Mouse (Mus musculus): ENCODE measurements around the gene Myl6. TPM values are rescaled to one million over a fixed set of nuclear protein-coding genes. Genes with fewer than 3 reads are reported as not detected.
A peak's percentile ranks its signal among the peaks of the same experiment; 100 is the strongest.
"Not testable (repeated sequence)": the region's sequence is repeated elsewhere in the genome, so short reads cannot be mapped to it uniquely, and the experiment has no call there.

Myl6 gene
- polyA plus RNA-seq, 1 experiment from 2014 or later: 1,564 TPM

GRCm38 (mm10) chr10:128495270-128495669, 1.3 kb upstream of the Myl6 start:
- Histone ChIP-seq H3K4me3 (ENCODE audit: low read length) (no peak overlapping the region), H3K9me3 (ENCODE audit: control insufficient read depth, low read length) (no peaks in the 10 kb centered on the region), H3K36me3 (ENCODE audit: control insufficient read depth, insufficient read depth, low read length) (peaks cover 11% of the 10 kb centered on the region), H3K27ac (ENCODE audit: low read length) (no peak overlapping the region), H3K9ac (ENCODE audit: low read length) (no peak overlapping the region; the same call in 1 of the 2 replicates), H3K4me1 (replicated peaks; ENCODE audit: control insufficient read depth, insufficient read depth, low read length) (peaks cover 29% of the 10 kb centered on the region), H3K27me3 (ENCODE audit: control insufficient read depth, insufficient read depth, low read depth, low read length) (no peaks in the 10 kb centered on the region), H3K4me2 (ENCODE audit: low read depth, low read length) (peak overlapping the region; percentile 78)
- no peak for ATAC-seq (ENCODE audit: low read depth)
- 75% methylated on average over 2 of the region's 2 CpGs for WGBS

- no peaks in the 10 kb centered on the region for H3K27me3 ChIP-seq (ENCODE audit: control insufficient read depth, insufficient read depth, low read depth, low read length)
- peak overlapping the region; percentile 83 for H3K9ac ChIP-seq (ENCODE audit: low read length)
- peak overlapping the region; percentile 99 for H3K27ac ChIP-seq (ENCODE audit: low read length)
- peak overlapping the region; percentile 78 for H3K4me2 ChIP-seq (ENCODE audit: low read depth, low read length)
- peaks cover 29% of the 10 kb centered on the region for H3K4me1 ChIP-seq (replicated peaks; ENCODE audit: control insufficient read depth, insufficient read depth, low read length)
- ATAC-seq (ENCODE audit: low read depth): no peak
- WGBS: 46% methylated on average over 11 of the region's 11 CpGs
- H3K9me3 ChIP-seq (ENCODE audit: control insufficient read depth, low read length): no peaks in the 10 kb centered on the region
- peak overlapping the region; percentile 77 for H3K4me3 ChIP-seq (ENCODE audit: low read length)
- H3K36me3 ChIP-seq (ENCODE audit: control insufficient read depth, insufficient read depth, low read length): peaks cover 16% of the 10 kb centered on the region
Measured at GRCm38 (mm10) chr10:128494667-128495245, 811 bp upstream of the Myl6 start.

GRCm38 (mm10) chr10:128493319-128493694, 638 bp downstream of the Myl6 start:
- ATAC-seq (ENCODE audit: low read depth): peak; percentile 6

GRCm38 (mm10) chr10:128492633-128493311, 1.2 kb downstream of the Myl6 start:
- peaks cover 34% of the 10 kb centered on the region for H3K36me3 ChIP-seq (ENCODE audit: control insufficient read depth, insufficient read depth, low read length)
- peak; percentile 69 for ATAC-seq (ENCODE audit: low read depth)
- peaks cover 25% of the 10 kb centered on the region for H3K4me1 ChIP-seq (replicated peaks; ENCODE audit: control insufficient read depth, insufficient read depth, low read length)
- H3K4me2 ChIP-seq (ENCODE audit: low read depth, low read length): peak overlapping the region; percentile 78
- WGBS: 13% methylated on average over 12 of the region's 12 CpGs
- H3K27ac ChIP-seq (ENCODE audit: low read length): peak overlapping the region; percentile 99
- H3K4me3 ChIP-seq (ENCODE audit: low read length): peak overlapping the region; percentile 77
- peak overlapping the region; percentile 83 for H3K9ac ChIP-seq (ENCODE audit: low read length)
- no peaks in the 10 kb centered on the region for H3K9me3 ChIP-seq (ENCODE audit: control insufficient read depth, low read length)
- H3K27me3 ChIP-seq (ENCODE audit: control insufficient read depth, insufficient read depth, low read depth, low read length): no peaks in the 10 kb centered on the region

More at GRCm38 (mm10) chr10:128493319-128493694, 638 bp downstream of the Myl6 start:
- Histone ChIP-seq H3K4me2 (ENCODE audit: low read depth, low read length) (peak overlapping the region; percentile 78), H3K27me3 (ENCODE audit: control insufficient read depth, insufficient read depth, low read depth, low read length) (no peaks in the 10 kb centered on the region), H3K4me1 (replicated peaks; ENCODE audit: control insufficient read depth, insufficient read depth, low read length) (peaks cover 27% of the 10 kb centered on the region), H3K4me3 (ENCODE audit: low read length) (peak overlapping the region; percentile 77), H3K36me3 (ENCODE audit: control insufficient read depth, insufficient read depth, low read length) (peaks cover 29% of the 10 kb centered on the region), H3K9me3 (ENCODE audit: control insufficient read depth, low read length) (no peaks in the 10 kb centered on the region), H3K9ac (ENCODE audit: low read length) (peak overlapping the region; percentile 83), H3K27ac (ENCODE audit: low read length) (peak overlapping the region; percentile 99)
- 0% methylated on average over 12 of the region's 12 CpGs for WGBS

GRCm38 (mm10) chr10:128492051-128492450, 1.9 kb downstream of the Myl6 start:
- Histone ChIP-seq H3K9ac (ENCODE audit: low read length) (peak overlapping the region; percentile 83), H3K36me3 (ENCODE audit: control insufficient read depth, insufficient read depth, low read length) (peaks cover 41% of the 10 kb centered on the region), H3K4me3 (ENCODE audit: low read length) (peak overlapping the region; percentile 77), H3K27ac (ENCODE audit: low read length) (peak overlapping the region; percentile 99), H3K4me2 (ENCODE audit: low read depth, low read length) (peak overlapping the region; percentile 78), H3K4me1 (replicated peaks; ENCODE audit: control insufficient read depth, insufficient read depth, low read length) (peaks cover 25% of the 10 kb centered on the region)
- ATAC-seq (ENCODE audit: low read depth); H3K9me3 ChIP-seq (ENCODE audit: control insufficient read depth, low read length); H3K27me3 ChIP-seq (ENCODE audit: control insufficient read depth, insufficient read depth, low read depth, low read length): not testable (repeated sequence)
- WGBS: 22% methylated on average over 8 of the region's 8 CpGs

DNA sequence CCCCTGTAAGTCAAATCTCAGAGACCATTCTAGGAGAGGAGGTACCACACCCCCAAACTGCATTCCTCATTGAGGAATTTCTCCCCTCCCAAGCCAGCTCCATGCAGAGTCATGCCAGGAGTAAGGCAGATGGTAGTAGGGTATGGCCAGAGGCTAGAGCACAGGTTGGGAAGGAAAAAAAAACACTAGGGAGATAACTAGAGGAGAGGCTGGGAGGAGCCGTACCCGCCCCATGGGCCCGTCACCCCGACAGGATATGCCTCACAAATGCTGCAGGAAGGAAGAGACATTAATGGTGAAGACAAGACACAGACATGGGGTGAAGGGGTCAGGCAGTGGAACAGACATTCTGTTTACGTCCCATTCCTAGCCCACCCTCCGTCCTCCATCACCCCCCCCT, 2.5 kb downstream of the Myl6 start:
- H3K27ac ChIP-seq (ENCODE audit: low read length): peak overlapping the region; percentile 99
- H3K36me3 ChIP-seq (ENCODE audit: control insufficient read depth, insufficient read depth, low read length): peaks cover 43% of the 10 kb centered on the region
- H3K4me1 ChIP-seq (replicated peaks; ENCODE audit: control insufficient read depth, insufficient read depth, low read length): peaks cover 25% of the 10 kb centered on the region
- H3K9ac ChIP-seq (ENCODE audit: low read length): peak overlapping the region; percentile 83
- no peak for ATAC-seq (ENCODE audit: low read depth)
- no peaks in the 10 kb centered on the region for H3K27me3 ChIP-seq (ENCODE audit: control insufficient read depth, insufficient read depth, low read depth, low read length)
- H3K4me3 ChIP-seq (ENCODE audit: low read length): peak overlapping the region; percentile 77
- no peaks in the 10 kb centered on the region for H3K9me3 ChIP-seq (ENCODE audit: control insufficient read depth, low read length)
- peak overlapping the region; percentile 78 for H3K4me2 ChIP-seq (ENCODE audit: low read depth, low read length)
- whole genome bisulfite sequencing: 19% methylated on average over 6 of the region's 6 CpGs

DNA sequence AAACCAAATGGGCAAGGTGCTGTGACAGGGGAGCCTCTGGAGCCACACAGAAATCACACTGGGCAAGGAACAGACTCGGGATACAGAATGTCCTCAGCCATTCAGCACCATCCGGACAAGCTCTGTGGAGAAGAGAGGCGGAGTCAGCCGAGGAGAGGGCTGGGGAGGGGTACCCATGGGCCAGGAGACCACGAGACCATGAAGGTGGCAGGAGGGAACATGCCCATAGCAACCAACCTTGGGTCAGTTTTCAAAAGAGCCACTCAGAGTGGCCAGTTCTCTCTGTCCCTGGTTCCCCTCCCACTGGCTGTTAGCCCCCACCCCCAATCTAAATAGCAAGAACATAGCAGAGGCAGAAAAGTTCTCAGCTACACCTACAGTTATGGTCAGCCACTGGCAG, 3.0 kb downstream of the Myl6 start:
- Histone ChIP-seq H3K4me2 (ENCODE audit: low read depth, low read length) (peak overlapping the region; percentile 78), H3K27me3 (ENCODE audit: control insufficient read depth, insufficient read depth, low read depth, low read length) (no peaks in the 10 kb centered on the region), H3K9ac (ENCODE audit: low read length) (0 out of 2 replicates have a peak overlapping the region, but pooled peaks have one; percentile 24), H3K9me3 (ENCODE audit: control insufficient read depth, low read length) (no peaks in the 10 kb centered on the region), H3K4me1 (replicated peaks; ENCODE audit: control insufficient read depth, insufficient read depth, low read length) (peaks cover 25% of the 10 kb centered on the region), H3K4me3 (ENCODE audit: low read length) (no peak overlapping the region; the same call in 1 of the 2 replicates), H3K36me3 (ENCODE audit: control insufficient read depth, insufficient read depth, low read length) (peaks cover 45% of the 10 kb centered on the region), H3K27ac (ENCODE audit: low read length) (peak overlapping the region; percentile 99)
- 34% methylated on average over 5 of the region's 5 CpGs for WGBS
- no peak for ATAC-seq (ENCODE audit: low read depth)

- peaks cover 51% of the 10 kb centered on the region for H3K36me3 ChIP-seq (ENCODE audit: control insufficient read depth, insufficient read depth, low read length)
- no peaks in the 10 kb centered on the region for H3K9me3 ChIP-seq (ENCODE audit: control insufficient read depth, low read length)
- H3K27ac ChIP-seq (ENCODE audit: low read length): peak overlapping the region; percentile 44
- H3K4me3 ChIP-seq (ENCODE audit: low read length): no peak overlapping the region
- no peak overlapping the region for H3K4me2 ChIP-seq (ENCODE audit: low read depth, low read length)
- ATAC-seq (ENCODE audit: low read depth): no peak
- WGBS: 24% methylated on average over 5 of the region's 5 CpGs
- no peaks in the 10 kb centered on the region for H3K27me3 ChIP-seq (ENCODE audit: control insufficient read depth, insufficient read depth, low read depth, low read length)
- peaks cover 25% of the 10 kb centered on the region for H3K4me1 ChIP-seq (replicated peaks; ENCODE audit: control insufficient read depth, insufficient read depth, low read length)
- H3K9ac ChIP-seq (ENCODE audit: low read length): no peak overlapping the region
Measured at GRCm38 (mm10) chr10:128490232-128490631, 3.7 kb downstream of the Myl6 start.

DNA sequence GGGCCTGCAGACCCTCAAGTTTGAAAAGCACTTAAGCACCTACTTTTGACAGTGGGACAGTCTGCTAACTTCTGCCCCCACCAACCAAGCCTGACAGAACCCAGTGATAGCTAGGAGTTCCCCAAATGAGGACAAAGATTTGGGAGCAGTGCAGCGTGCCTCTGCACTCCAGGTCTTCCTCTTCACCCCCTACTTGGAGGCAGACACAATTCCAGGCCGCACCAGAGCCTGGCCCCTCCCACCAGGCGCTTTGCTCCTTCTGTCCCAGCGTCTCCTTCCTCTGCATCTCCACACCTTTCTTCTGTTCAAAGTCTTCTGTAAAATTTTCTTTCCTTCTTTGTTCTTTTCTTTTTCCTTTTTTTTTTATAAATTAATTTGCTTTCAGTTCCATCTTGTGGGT, 4.2 kb downstream of the Myl6 start:
- H3K27ac ChIP-seq (ENCODE audit: low read length): peak overlapping the region; percentile 44
- H3K9ac ChIP-seq (ENCODE audit: low read length): no peak overlapping the region
- H3K4me3 ChIP-seq (ENCODE audit: low read length): no peak overlapping the region
- no peaks in the 10 kb centered on the region for H3K9me3 ChIP-seq (ENCODE audit: control insufficient read depth, low read length)
- H3K4me1 ChIP-seq (replicated peaks; ENCODE audit: control insufficient read depth, insufficient read depth, low read length): peaks cover 21% of the 10 kb centered on the region
- H3K36me3 ChIP-seq (ENCODE audit: control insufficient read depth, insufficient read depth, low read length): peaks cover 51% of the 10 kb centered on the region
- ATAC-seq (ENCODE audit: low read depth): no peak
- no peak overlapping the region for H3K4me2 ChIP-seq (ENCODE audit: low read depth, low read length)
- 50% methylated on average over 4 of the region's 4 CpGs for WGBS
- H3K27me3 ChIP-seq (ENCODE audit: control insufficient read depth, insufficient read depth, low read depth, low read length): no peaks in the 10 kb centered on the region
